Mouse (Mus musculus): ENCODE measurements around the gene Lpp. TPM values are rescaled to one million over a fixed set of nuclear protein-coding genes. Genes with fewer than 3 reads are reported as not detected.

Gene Lpp
- total and polyA plus RNA-seq, 3 experiments: not detected

- no peak overlapping the region for H3K4me3 ChIP-seq (ENCODE audit: control insufficient read depth in 1 of 2, insufficient read depth in 1 of 2, low read depth in 2 of 2, low read length in 2 of 2)
These were observed 19.8 kb downstream of the Lpp start for GRCm38 (mm10) chr16:24413059-24413458.

GRCm38 (mm10) chr16:24418022-24418421 lies 24.7 kb downstream of the Lpp start:
- H3K79me2 ChIP-seq (ENCODE audit: control insufficient read depth, insufficient read depth, low read length, poor library complexity): no peaks in the 10 kb centered on the region
- H3K9ac ChIP-seq (ENCODE audit: control insufficient read depth, low read depth, low read length, poor library complexity, severe bottlenecking): no peak overlapping the region
- TF ChIP-seq NRF1 (IDR thresholded peaks at IDR 0.05; ENCODE audit: insufficient read depth, low read depth, low read length, poor library complexity, severe bottlenecking) (no peak), MAFK (IDR thresholded peaks at IDR 0.05; ENCODE audit: borderline replicate concordance, low read depth, low read length) (no peak), KAT2A (conservative IDR thresholded peaks at IDR 0.05; ENCODE audit: low read depth, low read length) (no peak), POLR2AphosphoS5 (IDR thresholded peaks at IDR 0.05; ENCODE audit: borderline replicate concordance, low read depth, low read length) (no peak), UBTF (IDR thresholded peaks at IDR 0.05; ENCODE audit: borderline replicate concordance, insufficient read depth, low read depth, low read length) (no peak), POLR2A (IDR thresholded peaks at IDR 0.05; ENCODE audit: control insufficient read depth in 1 of 2, insufficient read depth in 1 of 2, low read depth in 1 of 2, low read length in 2 of 2, poor library complexity in 1 of 2) (no peak), BHLHE40 (IDR thresholded peaks at IDR 0.05; ENCODE audit: borderline replicate concordance, low read depth, low read length) (no peak), POLR2AphosphoS2 (IDR thresholded peaks at IDR 0.05; ENCODE audit: low read length) (no peak), ZC3H11A (IDR thresholded peaks at IDR 0.05; ENCODE audit: low read depth, low read length) (no peak), ELF1 (IDR thresholded peaks at IDR 0.05; ENCODE audit: low read depth, low read length) (no peak), ZKSCAN1 (IDR thresholded peaks at IDR 0.05; ENCODE audit: low read depth, low read length) (no peak), MYC (IDR thresholded peaks at IDR 0.05; ENCODE audit: low read depth, low read length) (no peak), TBP (IDR thresholded peaks at IDR 0.05; ENCODE audit: low read depth, low read length) (no peak), RCOR1 (IDR thresholded peaks at IDR 0.05; ENCODE audit: low read depth, low read length) (no peak)
- no peak for DNase-seq (ENCODE audit: low read depth, low spot score)
- H3K27ac ChIP-seq (ENCODE audit: control insufficient read depth, low read depth, low read length): no peak overlapping the region
- H3K4me3 ChIP-seq (ENCODE audit: control insufficient read depth in 1 of 2, insufficient read depth in 1 of 2, low read depth in 2 of 2, low read length in 2 of 2): no peak overlapping the region
- no peaks in the 10 kb centered on the region for H3K9me3 ChIP-seq (replicated peaks; ENCODE audit: insufficient read depth, low read length)
- H3K27me3 ChIP-seq (ENCODE audit: control insufficient read depth in 1 of 2, insufficient read depth in 2 of 2, low read length in 2 of 2): no peaks in the 10 kb centered on the region
- H3K4me1 ChIP-seq (ENCODE audit: control insufficient read depth in 1 of 2, insufficient read depth in 2 of 2, low read length in 2 of 2): no peaks in the 10 kb centered on the region
- H3K36me3 ChIP-seq (ENCODE audit: control insufficient read depth in 1 of 2, insufficient read depth in 2 of 2, low read length in 2 of 2): no peaks in the 10 kb centered on the region

More at GRCm38 (mm10) chr16:24413059-24413458, 19.8 kb downstream of the Lpp start:
- H3K79me2 ChIP-seq (ENCODE audit: control insufficient read depth, insufficient read depth, low read length, poor library complexity): no peaks in the 10 kb centered on the region
- no peak overlapping the region for H3K27ac ChIP-seq (ENCODE audit: control insufficient read depth, low read depth, low read length)
- H3K36me3 ChIP-seq (ENCODE audit: control insufficient read depth in 1 of 2, insufficient read depth in 2 of 2, low read length in 2 of 2): no peaks in the 10 kb centered on the region
- no peak overlapping the region for H3K9ac ChIP-seq (ENCODE audit: control insufficient read depth, low read depth, low read length, poor library complexity, severe bottlenecking)
- H3K4me1 ChIP-seq (ENCODE audit: control insufficient read depth in 1 of 2, insufficient read depth in 2 of 2, low read length in 2 of 2): no peaks in the 10 kb centered on the region
- no peaks in the 10 kb centered on the region for H3K27me3 ChIP-seq (ENCODE audit: control insufficient read depth in 1 of 2, insufficient read depth in 2 of 2, low read length in 2 of 2)
- TF ChIP-seq CHD1 (IDR thresholded peaks at IDR 0.05; ENCODE audit: low read depth, low read length): no peak
- no peak for TF ChIP-seq CTCF (IDR thresholded peaks at IDR 0.05 in 2 of 3, conservative IDR thresholded peaks at IDR 0.05 in 1 of 3; ENCODE audit: control insufficient read depth in 1 of 3, insufficient read depth in 1 of 3, low read depth in 2 of 3, low read length in 3 of 3, poor library complexity in 1 of 3, severe bottlenecking in 1 of 3)
- no peak for TF ChIP-seq ETS1 (IDR thresholded peaks at IDR 0.05; ENCODE audit: low read depth, low read length)
- TF ChIP-seq ZNF384 (IDR thresholded peaks at IDR 0.05; ENCODE audit: low read depth, low read length): no peak
- no peak for TF ChIP-seq MEF2A (IDR thresholded peaks at IDR 0.05; ENCODE audit: extremely low read depth, insufficient replicate concordance, low read depth, low read length, poor library complexity, severe bottlenecking)
- H3K9me3 ChIP-seq (replicated peaks; ENCODE audit: insufficient read depth, low read length): no peaks in the 10 kb centered on the region
- DNase-seq (ENCODE audit: low read depth, low spot score): no peak
